Mouse (Mus musculus): ENCODE results near the gene Zbed5.

DNA sequence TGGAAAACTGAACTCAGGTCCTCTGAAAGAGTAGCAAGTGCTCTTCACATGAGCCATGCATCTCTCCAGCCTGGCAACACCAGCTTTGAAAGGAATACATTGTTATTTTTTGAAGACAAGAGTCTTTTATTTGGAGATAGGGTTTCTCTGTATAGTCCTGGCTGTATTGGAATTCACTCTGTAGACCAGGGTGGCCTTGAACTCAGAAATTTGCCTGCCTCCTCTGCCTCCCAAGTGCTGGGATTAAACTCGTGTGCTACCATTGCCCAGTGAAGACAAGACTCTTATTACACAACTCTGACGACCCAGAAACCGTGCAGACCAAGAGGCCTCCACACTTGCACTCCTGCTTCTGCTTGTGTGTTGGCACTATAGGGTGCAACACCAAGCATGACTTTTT, 15.6 kb upstream of the Zbed5 start:
- no peak for TF ChIP-seq SMC3 (IDR thresholded peaks at IDR 0.05; ENCODE audit: low read depth, low read length)
- no peak for TF ChIP-seq JUN (IDR thresholded peaks at IDR 0.05; ENCODE audit: insufficient read depth, low read depth, low read length)
- no peak for TF ChIP-seq CTCF (conservative IDR thresholded peaks at IDR 0.05 in 1 of 2, IDR thresholded peaks at IDR 0.05 in 1 of 2; ENCODE audit: low read depth in 2 of 2, low read length in 2 of 2)
- no peak for TF ChIP-seq E2F4 (IDR thresholded peaks at IDR 0.05; ENCODE audit: insufficient replicate concordance, low read depth, low read length)
- TF ChIP-seq EP300 (IDR thresholded peaks at IDR 0.05; ENCODE audit: low read length) = no peak
- TF ChIP-seq MYC (IDR thresholded peaks at IDR 0.05; ENCODE audit: low read depth, low read length) = no peak
- TF ChIP-seq ETS1 (conservative IDR thresholded peaks at IDR 0.05; ENCODE audit: low read depth, low read length) = no peak
- TF ChIP-seq USF1 (IDR thresholded peaks at IDR 0.05; ENCODE audit: low read depth, low read length) = no peak
- no peak for TF ChIP-seq KAT2A (IDR thresholded peaks at IDR 0.05; ENCODE audit: insufficient replicate concordance, low read length)
- no peak for TF ChIP-seq UBTF (IDR thresholded peaks at IDR 0.05; ENCODE audit: low read depth, low read length)
- TF ChIP-seq MAZ (IDR thresholded peaks at IDR 0.05; ENCODE audit: low read depth, low read length) = no peak

Data from CH12.LX (cell line).